Mouse (Mus musculus) T-cell, adult 2 months (primary cell): ENCODE measurements at regions not wholly inside any gene's neighbourhood (a gene's known extent, or its start where the extent isn't known, plus 50 kb on each side); places are given as distances from the start of the nearest gene placed in this dataset.
A peak's percentile ranks its signal among the peaks of the same experiment; 100 is the strongest.

Experiments
- DNase-seq: peaks from one replicate; pipeline ENCODE4 v3.0.0; 2022; ENCODE audit warnings: low spot score

DNA sequence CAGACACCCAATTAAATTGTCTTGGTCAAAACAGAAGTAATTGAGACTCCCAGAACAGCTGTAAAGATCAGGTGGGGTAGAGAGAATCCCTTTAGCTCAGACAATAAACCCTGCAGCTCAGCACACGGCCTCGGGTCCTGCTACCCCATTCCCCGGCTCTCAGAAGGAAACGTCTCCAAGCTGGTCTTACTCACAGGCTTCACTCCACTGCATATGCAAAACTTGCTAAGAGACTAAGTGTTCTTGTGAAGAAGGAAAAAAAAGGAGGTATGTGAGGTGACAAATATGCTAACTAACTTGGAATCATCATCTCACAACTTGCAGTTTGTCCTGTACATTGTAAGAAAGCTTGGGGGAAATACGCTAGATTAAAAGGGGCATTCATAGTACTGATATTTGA lies 79.6 kb upstream of the Ipo5 start:
- DNase-seq: no peak

- DNase-seq: peak; percentile 85
These were observed 79.0 kb upstream of the Ipo5 start for GRCm38 (mm10) chr14:120831847-120832613.

GRCm38 (mm10) chr14:120834821-120835220 lies 76.2 kb upstream of the Ipo5 start:
- no peak for DNase-seq

GRCm38 (mm10) chr14:120835758-120836157 lies 75.3 kb upstream of the Ipo5 start:
- DNase-seq: no peak

GRCm38 (mm10) chr14:120836535-120837316 lies 74.3 kb upstream of the Ipo5 start:
- DNase-seq: no peak

GRCm38 (mm10) chr14:120840900-120841299 lies 70.1 kb upstream of the Ipo5 start:
- DNase-seq: no peak

- DNase-seq: no peak
These were observed 69.7 kb upstream of the Ipo5 start for GRCm38 (mm10) chr14:120841311-120841710.

GRCm38 (mm10) chr14:120845172-120845571 lies 65.9 kb upstream of the Ipo5 start:
- no peak for DNase-seq

DNA sequence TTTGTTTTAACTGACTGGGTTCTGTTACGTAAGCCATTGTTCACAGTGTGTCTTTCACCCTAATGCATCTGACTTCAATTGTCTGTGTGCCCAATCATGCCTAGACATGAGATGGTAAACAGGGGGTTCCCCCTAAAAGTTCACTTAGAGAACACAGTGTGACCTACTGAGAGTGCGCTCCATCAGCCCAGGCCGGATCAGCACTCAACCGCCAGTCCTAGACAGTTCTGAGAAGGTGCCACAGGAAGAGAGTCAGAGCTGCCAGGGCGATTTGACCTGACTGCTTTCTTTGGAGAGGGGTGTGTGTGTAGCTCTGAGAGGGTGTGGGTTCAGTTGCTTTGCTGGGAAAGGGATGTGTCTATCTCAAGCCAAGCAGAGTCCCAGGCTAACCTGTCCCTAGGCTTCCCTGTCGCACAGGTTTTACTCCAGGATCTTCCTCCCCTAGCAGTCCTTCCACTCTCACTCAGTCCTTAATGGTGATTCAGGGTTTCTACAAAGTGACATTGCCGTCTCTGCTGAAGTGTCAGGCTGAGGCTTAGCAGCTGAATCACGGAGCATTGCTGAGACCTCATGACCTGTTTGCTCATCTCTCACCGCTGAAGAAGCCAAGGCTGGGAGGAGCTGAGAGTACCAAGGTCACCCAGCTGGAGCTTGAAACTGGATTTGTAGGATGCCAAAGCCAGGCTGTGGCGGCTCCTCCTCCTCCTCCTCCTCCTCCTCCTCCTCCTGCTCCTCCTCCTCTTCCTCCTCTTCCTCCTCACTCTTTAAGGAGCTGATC lies 64.8 kb upstream of the Ipo5 start:
- no peak for DNase-seq

DNA sequence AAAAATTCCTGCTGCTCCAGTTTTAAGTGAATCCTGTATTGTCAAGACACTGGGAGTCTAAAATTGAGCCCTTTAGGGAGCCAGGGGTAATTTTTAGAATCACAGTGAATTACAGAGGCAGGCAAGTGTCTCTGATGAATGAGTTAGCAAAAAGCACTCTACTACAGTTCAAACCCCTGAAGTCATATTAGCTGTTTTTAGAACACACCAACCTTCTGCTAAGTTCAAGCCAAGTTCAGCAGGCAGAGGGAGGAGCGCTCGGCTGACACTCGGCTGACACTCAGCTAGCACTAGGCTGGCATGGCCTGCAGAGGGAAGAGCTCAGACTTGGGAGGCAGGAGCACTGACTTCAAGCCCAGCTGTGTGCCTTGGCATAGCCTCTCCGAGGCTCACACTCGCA lies 64.0 kb upstream of the Ipo5 start:
- no peak for DNase-seq

DNA sequence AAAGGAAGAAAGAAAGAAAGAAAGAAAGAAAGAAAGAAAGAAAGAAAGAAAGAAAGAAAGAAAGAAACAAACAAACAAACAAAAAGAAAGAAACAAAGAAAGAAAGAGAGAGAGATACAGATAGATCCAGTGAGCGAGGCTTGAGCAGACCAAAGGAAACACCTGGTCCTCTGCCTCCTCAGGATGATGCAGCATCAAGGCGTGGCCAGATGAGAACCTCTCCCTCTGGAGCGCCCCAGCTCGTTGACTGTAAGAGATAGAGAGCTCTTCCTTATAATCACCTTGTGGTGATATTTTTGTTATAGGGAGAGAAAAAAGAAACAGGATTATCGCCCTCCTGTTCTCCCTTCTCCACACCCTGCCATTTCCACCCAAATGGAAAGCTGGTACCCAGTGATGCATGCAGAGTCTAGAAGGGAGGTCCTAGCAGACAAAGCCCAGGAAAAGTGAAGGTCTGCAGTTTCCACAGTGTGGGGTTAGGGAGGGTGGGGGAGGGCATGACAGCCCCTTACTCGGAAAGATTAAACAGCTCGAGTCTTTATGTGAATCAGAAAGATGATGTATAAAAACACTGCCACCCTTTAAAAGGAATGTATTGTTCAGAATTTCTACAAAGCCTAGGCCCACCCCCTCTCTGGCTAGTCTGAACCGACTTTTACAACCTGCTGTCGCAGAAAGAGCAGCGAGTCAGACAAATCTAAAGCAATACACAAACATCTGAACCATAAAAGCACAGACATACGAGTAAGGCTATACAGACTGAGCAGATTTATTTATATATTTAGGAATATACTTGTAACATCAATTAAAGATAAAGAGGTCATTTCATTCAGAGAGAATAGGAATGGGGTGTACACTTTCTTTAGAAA lies 62.7 kb upstream of the Ipo5 start:
- no peak for DNase-seq

GRCm38 (mm10) chr14:120849159-120849558 lies 61.9 kb upstream of the Ipo5 start:
- no peak for DNase-seq

- DNase-seq: no peak
These were observed 57.4 kb upstream of the Ipo5 start for GRCm38 (mm10) chr14:120853643-120854042.

DNA sequence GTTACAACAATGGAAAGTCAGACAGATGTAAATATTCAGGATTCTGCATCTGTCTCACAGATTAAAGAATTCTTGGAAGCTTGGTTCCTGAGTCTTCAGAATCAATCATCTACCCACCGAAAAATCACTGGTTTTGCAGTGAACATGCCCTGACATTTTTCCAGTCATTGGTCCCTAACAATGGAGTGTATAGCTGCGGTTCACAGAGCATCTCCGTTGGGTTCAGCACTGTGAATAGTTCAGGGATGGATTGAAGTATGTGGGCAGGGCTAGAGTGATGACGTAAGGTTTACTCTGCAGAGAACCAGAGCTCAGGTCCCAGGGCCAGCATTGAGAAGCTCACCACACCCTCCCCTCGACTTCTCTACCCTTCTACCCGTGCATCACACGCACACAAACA lies 56.5 kb upstream of the Ipo5 start:
- DNase-seq: no peak

DNA sequence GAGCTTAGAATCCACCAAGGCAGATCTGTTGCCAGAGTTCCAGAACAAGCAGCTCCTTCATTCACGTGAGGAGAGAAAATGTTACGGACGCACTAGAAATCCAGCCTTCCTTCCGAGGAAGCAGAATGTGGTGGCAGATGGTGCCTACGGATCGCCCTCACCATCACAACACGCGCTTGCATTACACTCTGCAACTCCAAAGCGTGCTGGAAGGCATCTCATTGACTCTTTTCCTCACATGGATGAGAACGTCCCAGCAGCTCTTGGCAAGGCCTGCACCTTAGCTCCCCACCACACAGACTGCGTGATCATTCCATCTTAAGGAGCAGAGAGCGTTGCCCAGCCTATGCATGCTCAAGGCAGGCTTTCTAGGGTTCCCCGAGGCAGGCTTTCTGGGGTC lies 55.8 kb upstream of the Ipo5 start:
- DNase-seq: no peak
